Mouse (Mus musculus): ENCODE measurements around the gene A230072I06Rik. TPM values are rescaled to one million over a fixed set of nuclear protein-coding genes. Genes with fewer than 3 reads are reported as not detected.

The A230072I06Rik gene
- polyA plus RNA-seq, 1 experiment = not detected

DNA sequence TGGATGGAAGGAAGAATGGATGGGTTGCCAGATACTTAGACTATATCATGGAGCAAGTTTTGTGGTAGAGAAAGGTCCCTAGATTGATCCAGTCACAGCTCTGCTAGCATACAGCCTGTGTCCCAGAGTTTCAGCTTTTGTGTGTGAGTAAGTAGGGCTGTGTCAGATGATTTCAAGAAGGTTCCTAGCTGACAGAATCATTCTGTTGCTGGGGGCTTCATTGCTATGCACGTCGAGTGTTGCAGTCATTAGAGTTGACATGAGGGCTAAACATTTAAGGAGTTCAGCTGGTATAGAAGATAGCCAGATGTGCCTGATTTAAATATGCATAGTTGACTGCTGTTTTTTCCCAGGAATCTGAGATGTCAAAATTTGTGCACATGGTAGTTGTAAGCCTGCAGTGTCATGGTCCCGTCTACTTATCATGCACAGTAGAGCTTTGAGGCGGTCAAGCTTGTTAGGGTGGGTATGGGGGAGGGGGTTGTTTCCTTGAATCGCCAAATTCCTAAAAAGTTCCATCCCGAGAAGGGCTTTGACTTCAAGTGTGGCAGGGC lies 18.1 kb upstream of the A230072I06Rik start:
- WGBS = 92% methylated on average over 6 of the region's 6 CpGs
- H3K4me3 ChIP-seq (ENCODE audit: control insufficient read depth, insufficient read depth, low read length) = no peak overlapping the region
- TF ChIP-seq POLR2A (IDR thresholded peaks at IDR 0.05; ENCODE audit: control insufficient read depth, extremely low read depth, insufficient read depth, low read length, poor library complexity) (no peak), CTCF (IDR thresholded peaks at IDR 0.05; ENCODE audit: borderline replicate concordance, control insufficient read depth, extremely low read depth, insufficient read depth, low read length, poor library complexity) (no peak)
- no peaks in the 10 kb centered on the region; the same call in 1 of the 2 replicates for H3K27me3 ChIP-seq (ENCODE audit: control insufficient read depth, insufficient read depth, low read length)
- H3K36me3 ChIP-seq (ENCODE audit: control insufficient read depth, insufficient read depth, low read length) = no peaks in the 10 kb centered on the region
- H3K27ac ChIP-seq (ENCODE audit: control insufficient read depth, insufficient read depth, low read length) = no peak overlapping the region
- no peaks in the 10 kb centered on the region for H3K4me1 ChIP-seq (replicated peaks; ENCODE audit: control insufficient read depth, insufficient read depth, low read length)
- no peak for DNase-seq

DNA sequence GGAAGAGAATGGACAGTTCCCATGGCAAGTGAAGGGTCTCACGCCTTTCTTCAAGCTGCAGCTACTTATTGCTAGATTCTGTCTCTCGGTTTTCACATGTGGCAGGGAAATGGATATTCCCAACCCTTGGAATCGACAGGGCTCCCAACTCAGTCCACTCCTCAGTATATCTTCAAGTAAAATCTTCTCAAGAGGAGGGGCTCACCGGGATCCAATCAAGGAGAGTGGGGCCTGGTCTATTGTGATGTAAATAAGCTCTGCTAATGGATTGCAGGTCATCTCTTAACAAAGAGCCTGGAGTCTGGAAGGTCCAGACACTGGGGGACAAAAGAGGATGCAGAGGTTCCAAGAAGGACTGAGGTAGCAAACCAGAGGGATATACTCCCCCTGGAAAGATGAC lies 17.1 kb upstream of the A230072I06Rik start:
- TF ChIP-seq POLR2A (IDR thresholded peaks at IDR 0.05; ENCODE audit: control insufficient read depth, extremely low read depth, insufficient read depth, low read length, poor library complexity) (no peak), CTCF (IDR thresholded peaks at IDR 0.05; ENCODE audit: borderline replicate concordance, control insufficient read depth, extremely low read depth, insufficient read depth, low read length, poor library complexity) (no peak)
- Histone ChIP-seq H3K4me3 (ENCODE audit: control insufficient read depth, insufficient read depth, low read length) (no peak overlapping the region), H3K36me3 (ENCODE audit: control insufficient read depth, insufficient read depth, low read length) (no peaks in the 10 kb centered on the region), H3K27me3 (ENCODE audit: control insufficient read depth, insufficient read depth, low read length) (no peaks in the 10 kb centered on the region; the same call in 1 of the 2 replicates), H3K4me1 (replicated peaks; ENCODE audit: control insufficient read depth, insufficient read depth, low read length) (no peaks in the 10 kb centered on the region), H3K27ac (ENCODE audit: control insufficient read depth, insufficient read depth, low read length) (no peak overlapping the region)
- WGBS = 78% methylated on average over 4 of the region's 4 CpGs
- no peak for DNase-seq

DNA sequence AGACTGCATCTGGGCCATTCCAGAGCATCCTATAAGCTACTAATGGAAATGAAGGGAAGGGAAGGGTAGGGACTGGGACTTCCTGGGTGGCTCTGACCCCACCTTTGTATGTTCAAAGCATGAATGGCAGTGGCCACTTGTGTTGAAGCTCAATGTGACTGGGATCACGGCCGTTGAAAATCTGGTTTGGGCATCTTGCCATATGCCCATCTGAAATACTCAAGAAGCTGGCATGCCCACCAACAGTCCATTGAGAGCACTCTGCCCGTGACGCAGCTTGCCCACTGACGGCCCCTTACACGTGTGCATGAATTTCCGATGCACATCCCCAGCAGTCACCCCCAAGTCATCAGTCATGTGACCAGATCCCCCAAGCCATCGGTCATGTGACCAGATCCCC lies 13.6 kb upstream of the A230072I06Rik start:
- no peaks in the 10 kb centered on the region; the same call in 1 of the 2 replicates for H3K27me3 ChIP-seq (ENCODE audit: control insufficient read depth, insufficient read depth, low read length)
- no peaks in the 10 kb centered on the region for H3K36me3 ChIP-seq (ENCODE audit: control insufficient read depth, insufficient read depth, low read length)
- TF ChIP-seq CTCF (IDR thresholded peaks at IDR 0.05; ENCODE audit: borderline replicate concordance, control insufficient read depth, extremely low read depth, insufficient read depth, low read length, poor library complexity) (no peak), POLR2A (IDR thresholded peaks at IDR 0.05; ENCODE audit: control insufficient read depth, extremely low read depth, insufficient read depth, low read length, poor library complexity) (no peak)
- no peak for DNase-seq
- no peak overlapping the region for H3K4me3 ChIP-seq (ENCODE audit: control insufficient read depth, insufficient read depth, low read length)
- H3K4me1 ChIP-seq (replicated peaks; ENCODE audit: control insufficient read depth, insufficient read depth, low read length) = no peaks in the 10 kb centered on the region
- H3K27ac ChIP-seq (ENCODE audit: control insufficient read depth, insufficient read depth, low read length) = no peak overlapping the region
- WGBS = 97% methylated on average over 8 of the region's 8 CpGs

DNA sequence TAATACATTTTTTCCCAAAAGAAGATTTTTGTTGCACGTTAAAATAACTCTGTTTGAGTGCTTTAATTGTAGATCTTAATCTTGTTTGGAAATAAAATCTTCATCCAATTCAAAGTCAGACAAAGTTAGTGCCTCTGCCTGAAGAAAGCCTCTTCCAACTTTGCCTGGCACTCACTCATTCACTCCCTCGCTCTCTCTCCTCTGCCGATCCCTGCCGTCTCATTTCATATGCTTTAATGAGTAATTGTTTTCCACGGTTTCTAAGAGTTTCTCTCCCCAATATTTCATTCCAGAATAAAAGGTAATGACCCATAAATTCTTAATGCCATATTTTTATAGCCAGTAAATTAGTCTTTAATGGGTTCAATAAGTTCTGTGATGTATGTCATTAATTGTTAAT lies 10.8 kb upstream of the A230072I06Rik start:
- DNase-seq = no peak
- TF ChIP-seq POLR2A (IDR thresholded peaks at IDR 0.05; ENCODE audit: control insufficient read depth, extremely low read depth, insufficient read depth, low read length, poor library complexity) (no peak), CTCF (IDR thresholded peaks at IDR 0.05; ENCODE audit: borderline replicate concordance, control insufficient read depth, extremely low read depth, insufficient read depth, low read length, poor library complexity) (no peak)
- H3K36me3 ChIP-seq (ENCODE audit: control insufficient read depth, insufficient read depth, low read length) = no peaks in the 10 kb centered on the region
- 90% methylated on average over 5 of the region's 5 CpGs for WGBS
- H3K4me3 ChIP-seq (ENCODE audit: control insufficient read depth, insufficient read depth, low read length) = no peak overlapping the region
- H3K4me1 ChIP-seq (replicated peaks; ENCODE audit: control insufficient read depth, insufficient read depth, low read length) = no peaks in the 10 kb centered on the region
- H3K27me3 ChIP-seq (ENCODE audit: control insufficient read depth, insufficient read depth, low read length) = no peaks in the 10 kb centered on the region; the same call in 1 of the 2 replicates
- H3K27ac ChIP-seq (ENCODE audit: control insufficient read depth, insufficient read depth, low read length) = no peak overlapping the region

DNA sequence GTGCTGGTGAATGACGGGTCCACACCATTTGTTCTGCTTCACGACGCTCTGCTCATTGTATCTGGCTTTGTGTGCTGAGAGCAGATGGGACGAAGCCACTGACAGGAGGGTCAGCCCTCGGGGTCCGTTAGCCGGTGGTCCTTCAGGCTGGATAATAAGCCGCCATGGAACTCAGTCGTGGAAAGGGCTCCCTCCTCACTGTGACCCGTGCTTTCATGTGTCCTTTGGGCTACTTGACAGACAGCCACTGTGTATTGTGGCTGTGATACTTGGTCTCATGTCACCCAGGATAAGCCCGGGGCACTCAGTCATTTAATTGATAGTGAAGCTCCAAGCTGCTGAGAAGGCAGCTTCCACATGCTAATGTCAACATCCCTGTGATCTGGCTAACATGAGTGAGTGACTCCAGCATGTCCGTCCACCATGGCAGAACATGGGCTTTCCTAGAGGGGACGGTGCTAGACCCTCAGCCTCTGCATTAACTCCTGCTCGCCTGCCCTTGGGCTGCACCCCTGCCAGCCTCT lies 10.3 kb upstream of the A230072I06Rik start:
- no peaks in the 10 kb centered on the region; the same call in 1 of the 2 replicates for H3K27me3 ChIP-seq (ENCODE audit: control insufficient read depth, insufficient read depth, low read length)
- DNase-seq = no peak
- no peak overlapping the region for H3K27ac ChIP-seq (ENCODE audit: control insufficient read depth, insufficient read depth, low read length)
- WGBS = 74% methylated on average over 14 of the region's 14 CpGs
- no peaks in the 10 kb centered on the region for H3K36me3 ChIP-seq (ENCODE audit: control insufficient read depth, insufficient read depth, low read length)
- H3K4me1 ChIP-seq (replicated peaks; ENCODE audit: control insufficient read depth, insufficient read depth, low read length) = no peaks in the 10 kb centered on the region
- TF ChIP-seq CTCF (IDR thresholded peaks at IDR 0.05; ENCODE audit: borderline replicate concordance, control insufficient read depth, extremely low read depth, insufficient read depth, low read length, poor library complexity) (no peak), POLR2A (IDR thresholded peaks at IDR 0.05; ENCODE audit: control insufficient read depth, extremely low read depth, insufficient read depth, low read length, poor library complexity) (no peak)
- H3K4me3 ChIP-seq (ENCODE audit: control insufficient read depth, insufficient read depth, low read length) = no peak overlapping the region

DNA sequence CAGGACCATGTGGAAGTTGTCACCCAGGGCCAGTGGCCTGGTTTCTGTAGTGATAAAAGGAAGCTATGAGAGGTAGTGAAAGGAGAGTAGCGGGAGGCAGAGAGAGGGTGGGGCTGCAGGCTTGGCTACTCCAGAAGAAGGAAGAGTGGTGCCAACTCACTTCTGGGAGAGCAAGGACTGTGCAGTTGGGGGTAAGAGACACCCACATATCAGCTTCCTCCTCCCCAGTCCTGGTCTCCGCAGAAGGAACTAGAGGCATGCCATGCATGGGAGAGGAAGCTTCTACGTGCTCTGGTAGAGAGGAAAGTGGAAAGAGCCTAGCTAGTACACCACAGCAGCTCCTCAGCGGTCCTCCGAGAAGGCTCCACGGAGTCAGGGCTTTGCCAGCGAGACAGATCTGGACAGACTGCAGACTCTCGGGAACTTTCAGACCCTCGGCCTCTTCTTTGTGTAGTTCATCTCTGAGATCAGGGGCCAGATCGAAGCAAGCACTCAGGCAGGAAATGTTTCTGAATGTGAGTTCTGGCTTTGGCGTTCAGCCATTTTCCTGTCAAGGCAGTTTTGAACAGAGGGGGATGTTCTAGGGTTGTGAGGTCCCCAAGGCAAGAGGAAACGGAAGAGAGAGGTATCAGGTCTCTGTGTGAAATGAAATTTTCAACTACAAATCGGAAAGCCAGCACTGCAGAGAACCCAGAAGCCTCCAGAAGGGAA lies 1.0 kb downstream of the A230072I06Rik start:
- H3K4me3 ChIP-seq (ENCODE audit: control insufficient read depth, insufficient read depth, low read length) = no peak overlapping the region
- no peak for DNase-seq
- H3K27me3 ChIP-seq (ENCODE audit: control insufficient read depth, insufficient read depth, low read length) = no peaks in the 10 kb centered on the region
- no peak overlapping the region for H3K27ac ChIP-seq (ENCODE audit: control insufficient read depth, insufficient read depth, low read length)
- WGBS = 6% methylated on average over 13 of the region's 13 CpGs
- no peaks in the 10 kb centered on the region for H3K4me1 ChIP-seq (replicated peaks; ENCODE audit: control insufficient read depth, insufficient read depth, low read length)
- no peaks in the 10 kb centered on the region for H3K36me3 ChIP-seq (ENCODE audit: control insufficient read depth, insufficient read depth, low read length)
- TF ChIP-seq POLR2A (IDR thresholded peaks at IDR 0.05; ENCODE audit: control insufficient read depth, extremely low read depth, insufficient read depth, low read length, poor library complexity) (no peak), CTCF (IDR thresholded peaks at IDR 0.05; ENCODE audit: borderline replicate concordance, control insufficient read depth, extremely low read depth, insufficient read depth, low read length, poor library complexity) (no peak)

Measured in thymus, adult 2 months (tissue).